10 mouse cellular contexts compared by ENCODE assay signal in genomic region chr1:86371997-86372396, GRCm38 (mm10). TPM values are rescaled to one million over a fixed set of nuclear protein-coding genes. Genes with fewer than 3 reads are reported as not detected.
A peak's percentile ranks its signal among the peaks of the same experiment; 100 is the strongest.
DNase-seq lines count a peak whose midpoint lies in the region; ATAC-seq lines count a peak whose summit lies in the region.
"Had no signal": no experiment of that assay in that cellular context is flagged by ENCODE, and none has a peak within 500 bp of the region (broad histone marks: within the 10 kb centered on the region; RNA-seq: fewer than 3 reads in every experiment).

No protein-coding gene starts in this region.

- WGBS in forebrain, embryonic 14.5 days, result 54% methylated on average over 10 of the region's 10 CpGs
- WGBS in forebrain, embryonic 16.5 days, result 53% methylated on average over 10 of the region's 10 CpGs
- 53% methylated on average over 10 of the region's 10 CpGs for WGBS in midbrain, embryonic 16.5 days

- H3K36me3 ChIP-seq in forebrain, embryonic 14.5 days (ENCODE audit: control insufficient read depth, insufficient read depth, low read length), result no peaks in the 10 kb centered on the region
- no peaks in the 10 kb centered on the region for H3K36me3 ChIP-seq in forebrain, embryonic 16.5 days (ENCODE audit: control insufficient read depth, insufficient read depth)
- H3K36me3 ChIP-seq in midbrain, embryonic 16.5 days (ENCODE audit: control insufficient read depth, insufficient read depth, low read length), result no peaks in the 10 kb centered on the region

- peak; percentile 46 for DNase-seq in forebrain, embryonic 14.5 days (ENCODE audit: low spot score)
- DNase-seq in B cell, adult 2 months, result peak; percentile 66
- peak; percentile 69 to 81 for DNase-seq in adrenal gland, postnatal 36 days
- peak; percentile 55 to 75 for DNase-seq in kidney, postnatal 36 days
- DNase-seq in testis, postnatal 10 days (ENCODE audit: low spot score), result peak; percentile 75

- H3K27me3 ChIP-seq in forebrain, embryonic 14.5 days (replicated peaks; ENCODE audit: control insufficient read depth, insufficient read depth, low read length), result no peaks in the 10 kb centered on the region
- no peaks in the 10 kb centered on the region for H3K27me3 ChIP-seq in forebrain, embryonic 16.5 days (replicated peaks; ENCODE audit: control insufficient read depth, insufficient read depth, low read length)
- H3K27me3 ChIP-seq in midbrain, embryonic 16.5 days (ENCODE audit: control insufficient read depth, insufficient read depth, low read depth, low read length), result no peaks in the 10 kb centered on the region

- H3K4me2 ChIP-seq in forebrain, embryonic 14.5 days (ENCODE audit: low read length), result no peak overlapping the region
- H3K4me2 ChIP-seq in forebrain, embryonic 16.5 days (ENCODE audit: low read length), result no peak overlapping the region
- H3K4me2 ChIP-seq in midbrain, embryonic 16.5 days (ENCODE audit: low read length), result no peak overlapping the region

- no peaks in the 10 kb centered on the region for H3K9me3 ChIP-seq in forebrain, embryonic 14.5 days (replicated peaks; ENCODE audit: control insufficient read depth, low read length)
- no peaks in the 10 kb centered on the region for H3K9me3 ChIP-seq in forebrain, embryonic 16.5 days (ENCODE audit: control insufficient read depth, low read length)
- H3K9me3 ChIP-seq in midbrain, embryonic 16.5 days (replicated peaks; ENCODE audit: control insufficient read depth, low read length, poor library complexity, severe bottlenecking), result no peaks in the 10 kb centered on the region

- H3K9ac ChIP-seq in forebrain, embryonic 14.5 days (ENCODE audit: low read length), result no peak overlapping the region
- no peak overlapping the region for H3K9ac ChIP-seq in forebrain, embryonic 16.5 days (replicated peaks; ENCODE audit: low read depth, low read length)
- no peak overlapping the region for H3K9ac ChIP-seq in midbrain, embryonic 16.5 days (ENCODE audit: low read depth, low read length)

- no peak overlapping the region for H3K27ac ChIP-seq in forebrain, embryonic 14.5 days (ENCODE audit: low read depth, low read length)
- H3K27ac ChIP-seq in forebrain, embryonic 16.5 days (ENCODE audit: low read length), result no peak overlapping the region
- H3K27ac ChIP-seq in midbrain, embryonic 16.5 days (ENCODE audit: low read length), result no peak overlapping the region

- H3K4me1 ChIP-seq in forebrain, embryonic 14.5 days (ENCODE audit: control insufficient read depth, insufficient read depth, low read length), result no peaks in the 10 kb centered on the region; the same call in 1 of the 2 replicates
- 0 out of 2 replicates have a peak, but pooled peaks cover under 1% of the 10 kb centered on the region for H3K4me1 ChIP-seq in forebrain, embryonic 16.5 days (replicated peaks; ENCODE audit: control insufficient read depth, insufficient read depth, low read length)
- H3K4me1 ChIP-seq in midbrain, embryonic 16.5 days (ENCODE audit: control insufficient read depth, insufficient read depth, low read length), result no peaks in the 10 kb centered on the region

- ATAC-seq in forebrain, embryonic 14.5 days, result 0 out of 2 replicates have a peak, but pooled peaks have one; percentile 37
- no peak for ATAC-seq in forebrain, embryonic 16.5 days
- ATAC-seq in granulocyte monocyte progenitor cell, adult 5-6 weeks (replicated peaks; ENCODE audit: poor library complexity, severe bottlenecking), result peak; percentile 99
- ATAC-seq in midbrain, embryonic 16.5 days, result peak; percentile 45; the same call in 1 of the 2 replicates

- H3K4me3 ChIP-seq in forebrain, embryonic 14.5 days (ENCODE audit: low read depth, low read length), result no peak overlapping the region
- H3K4me3 ChIP-seq in forebrain, embryonic 16.5 days (replicated peaks; ENCODE audit: low read length), result no peak overlapping the region
- H3K4me3 ChIP-seq in midbrain, embryonic 16.5 days (ENCODE audit: low read depth, low read length), result no peak overlapping the region
- H3K4me3 ChIP-seq: myocyte had no signal

RNA-seq across cellular contexts. Expression of gene Ncl, which starts 12.8 kb away (rescaled TPM):
- 122 and 124 TPM in 2 replicates for polyA plus RNA-seq in forebrain, embryonic 14.5 days (2014; fragmentation: Nextera tagmentation; extraction: Ambion mirVana)
- polyA plus RNA-seq in forebrain, embryonic 16.5 days (2015; fragmentation: Nextera tagmentation; extraction: Ambion mirVana), result 227 and 228 TPM in 2 replicates
- 100 to 1,000 TPM; 222 to 234 TPM for total RNA-seq in adrenal gland, postnatal 36 days (2021)
- 715 and 728 TPM in 2 replicates for total RNA-seq in granulocyte monocyte progenitor cell, adult 5-6 weeks (2014; fragmentation: Nextera tagmentation)
- total RNA-seq in granulocyte monocyte progenitor cell, adult 5-6 weeks (2017), result 917 and 958 TPM in 2 replicates
- polyA plus RNA-seq in midbrain, embryonic 16.5 days (2015; fragmentation: Nextera tagmentation; extraction: Ambion mirVana), result 195 and 213 TPM in 2 replicates

RNA-seq across cellular contexts. Expression of gene Nmur1, which starts 54.0 kb away (rescaled TPM):
- polyA plus RNA-seq in forebrain, embryonic 14.5 days (2014; fragmentation: Nextera tagmentation; extraction: Ambion mirVana), result not detected in 2 replicates
- not detected in 2 replicates for polyA plus RNA-seq in forebrain, embryonic 16.5 days (2015; fragmentation: Nextera tagmentation; extraction: Ambion mirVana)
- total RNA-seq in adrenal gland, postnatal 36 days (2021), result not detected
- not detected in 2 replicates for total RNA-seq in granulocyte monocyte progenitor cell, adult 5-6 weeks (2014; fragmentation: Nextera tagmentation)
- total RNA-seq in granulocyte monocyte progenitor cell, adult 5-6 weeks (2017), result not detected in 2 replicates
- polyA plus RNA-seq in midbrain, embryonic 16.5 days (2015; fragmentation: Nextera tagmentation; extraction: Ambion mirVana), result 0.11 TPM in 1 of 2 replicates, not detected in the other
- polyA plus RNA-seq: heart, embryonic 14.5 days; myocyte had no signal

RNA-seq across cellular contexts. Expression of gene Tex44, which starts 54.1 kb away (rescaled TPM):
- polyA plus RNA-seq in forebrain, embryonic 14.5 days (2014; fragmentation: Nextera tagmentation; extraction: Ambion mirVana), result not detected in 2 replicates
- polyA plus RNA-seq in forebrain, embryonic 16.5 days (2015; fragmentation: Nextera tagmentation; extraction: Ambion mirVana), result not detected in 2 replicates
- not detected for total RNA-seq in adrenal gland, postnatal 36 days (2021)
- not detected in 2 replicates for total RNA-seq in granulocyte monocyte progenitor cell, adult 5-6 weeks (2014; fragmentation: Nextera tagmentation)
- total RNA-seq in granulocyte monocyte progenitor cell, adult 5-6 weeks (2017), result not detected in 2 replicates
- polyA plus RNA-seq in midbrain, embryonic 16.5 days (2015; fragmentation: Nextera tagmentation; extraction: Ambion mirVana), result not detected in 2 replicates
- polyA plus RNA-seq: heart, embryonic 14.5 days; myocyte had no signal
